In the genomic region with DNA sequence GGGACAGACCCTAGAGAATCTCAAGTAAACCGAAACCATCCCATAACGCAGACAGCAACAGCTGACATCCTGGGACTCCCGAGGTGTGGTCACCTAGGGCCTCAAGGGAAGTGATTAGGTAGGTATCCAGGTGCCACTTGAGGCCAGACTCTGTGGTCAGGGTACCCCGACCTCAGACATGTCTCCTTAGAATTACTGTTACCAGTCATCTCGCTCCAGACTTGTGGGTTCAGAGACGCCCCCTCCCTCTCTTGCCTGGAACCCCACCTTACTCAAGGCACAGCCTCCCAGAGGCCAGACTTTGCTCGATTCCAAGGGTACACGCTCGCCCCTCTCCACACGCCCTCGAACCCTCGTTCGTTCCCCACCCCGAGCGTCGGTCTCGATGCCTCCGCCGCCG, we compare ENCODE assay signal across 8 mouse cellular contexts. TPM values are rescaled to one million over a fixed set of nuclear protein-coding genes. Genes with fewer than 3 reads are reported as not detected.
DNase-seq lines count a peak whose midpoint lies in the region; ATAC-seq and TF ChIP-seq lines count a peak whose summit lies in the region.

No protein-coding gene starts in this region.

- peak overlapping the region; percentile 87 for H3K4me2 ChIP-seq in neural tube, embryonic 12.5 days (replicated peaks)

- peak overlapping the region; percentile 95 for H3K4me3 ChIP-seq in cerebellum, adult 2 months (replicated peaks; ENCODE audit: insufficient read depth, low read depth, low read length)
- H3K4me3 ChIP-seq in limb, embryonic 10.5 days: peak overlapping the region; percentile 98
- H3K4me3 ChIP-seq in neural tube, embryonic 12.5 days: peak overlapping the region; percentile 86

- 0 out of 2 replicates have a peak, but pooled peaks have one; percentile 2 for ATAC-seq in erythroblast, adult 5-6 weeks (replicated peaks; ENCODE audit: low FRiP score, poor library complexity, severe bottlenecking)
- ATAC-seq in neural tube, embryonic 12.5 days (ENCODE audit: low FRiP score, low read depth): peak; percentile 54

- H3K4me1 ChIP-seq in cerebellum, adult 2 months (ENCODE audit: control insufficient read depth, insufficient read depth, low read length): peaks cover 5% of the 10 kb centered on the region; the same call in 1 of the 2 replicates
- peaks cover 38% of the 10 kb centered on the region for H3K4me1 ChIP-seq in limb, embryonic 10.5 days
- H3K4me1 ChIP-seq in neural tube, embryonic 12.5 days: peaks cover 43% of the 10 kb centered on the region

- peak overlapping the region; percentile 91 for H3K9ac ChIP-seq in neural tube, embryonic 12.5 days

- peak overlapping the region; percentile 54; the same call in 1 of the 2 replicates for H3K27ac ChIP-seq in cerebellum, adult 2 months (ENCODE audit: insufficient read depth, low read length)
- peak overlapping the region; percentile 97 for H3K27ac ChIP-seq in limb, embryonic 10.5 days
- H3K27ac ChIP-seq in neural tube, embryonic 12.5 days: peak overlapping the region; percentile 57; the same call in 1 of the 2 replicates

- 2% methylated on average over 20 of the region's 20 CpGs for WGBS in cerebellum, adult 2 months
- 3% methylated on average over 20 of the region's 20 CpGs for WGBS in limb, embryonic 10.5 days
- WGBS in neural tube, embryonic 12.5 days: 1% methylated on average over 20 of the region's 20 CpGs

- TF ChIP-seq POLR2A in cerebellum, adult 2 months (IDR thresholded peaks at IDR 0.05; ENCODE audit: borderline replicate concordance, insufficient read depth, low read length): no peak

- H3K9me3 ChIP-seq in limb, embryonic 10.5 days (replicated peaks): no peaks in the 10 kb centered on the region
- no peaks in the 10 kb centered on the region for H3K9me3 ChIP-seq in neural tube, embryonic 12.5 days

- H3K36me3 ChIP-seq in limb, embryonic 10.5 days: peaks cover 46% of the 10 kb centered on the region
- H3K36me3 ChIP-seq in neural tube, embryonic 12.5 days: peaks cover 24% of the 10 kb centered on the region

- DNase-seq in cerebellum, adult 2 months: peak in 1 of 2 experiments; percentile 12
- no peak for DNase-seq in cerebellum, postnatal 4 days (ENCODE audit: low spot score in 2 of 2)
- DNase-seq in A20 (ENCODE audit: low read depth, low spot score): peak; percentile 61
- no peak for DNase-seq in limb, embryonic 10.5 days (ENCODE audit: low spot score)
- DNase-seq in layer of hippocampus, adult 8-10 months (ENCODE audit: low spot score in 2 of 2): no peak
- no peak for DNase-seq in cerebellum, adult 18-20 months

- no peaks in the 10 kb centered on the region for H3K27me3 ChIP-seq in cerebellum, adult 2 months (ENCODE audit: control insufficient read depth, insufficient read depth, low read length)
- no peaks in the 10 kb centered on the region for H3K27me3 ChIP-seq in limb, embryonic 10.5 days (ENCODE audit: low read depth, poor library complexity, severe bottlenecking)
- no peaks in the 10 kb centered on the region for H3K27me3 ChIP-seq in neural tube, embryonic 12.5 days (replicated peaks)

- TF ChIP-seq CTCF in cerebellum, adult 2 months (IDR thresholded peaks at IDR 0.05; ENCODE audit: borderline replicate concordance, insufficient read depth, low read depth, low read length): no peak

RNA-seq across cellular contexts. Expression of a gene that starts 0.5 kb away (rescaled TPM):
- polyA plus RNA-seq in cerebellum, adult 2 months (2012; rRNA removed): 42.5 and 44.3 TPM in 2 replicates
- 5.2 and 7.3 TPM in 2 replicates for total RNA-seq in erythroblast, adult 5-6 weeks (2015; ENCODE audit: low replicate concordance)
- total RNA-seq in erythroblast, adult 5-6 weeks (2017; ENCODE audit: low replicate concordance): 10.6 and 15.4 TPM in 2 replicates
- polyA plus RNA-seq in limb, embryonic 10.5 days (2016; fragmentation: Nextera tagmentation; extraction: Ambion mirVana): 99.9 and 103 TPM in 2 replicates
- 93.2 and 99.8 TPM in 2 replicates for polyA plus RNA-seq in neural tube, embryonic 12.5 days (2016; fragmentation: Nextera tagmentation; extraction: Ambion mirVana)
- total RNA-seq in layer of hippocampus, adult 8-10 months (2022): 10 to 100 TPM; 51.1 to 53.5 (median 53.1) TPM

RNA-seq across cellular contexts. Expression of a gene that starts 0.6 kb away (rescaled TPM):
- polyA plus RNA-seq in cerebellum, adult 2 months (2012; rRNA removed): 62.9 and 63.9 TPM in 2 replicates
- total RNA-seq in erythroblast, adult 5-6 weeks (2015; ENCODE audit: low replicate concordance): 17.3 and 30.9 TPM in 2 replicates
- 17.6 and 25.5 TPM in 2 replicates for total RNA-seq in erythroblast, adult 5-6 weeks (2017; ENCODE audit: low replicate concordance)
- 54.5 and 59.5 TPM in 2 replicates for polyA plus RNA-seq in limb, embryonic 10.5 days (2016; fragmentation: Nextera tagmentation; extraction: Ambion mirVana)
- 53.8 and 55.0 TPM in 2 replicates for polyA plus RNA-seq in neural tube, embryonic 12.5 days (2016; fragmentation: Nextera tagmentation; extraction: Ambion mirVana)
- total RNA-seq in layer of hippocampus, adult 8-10 months (2022): 10 to 100 TPM; 74.5 to 85.7 (median 77.6) TPM
